Mouse (Mus musculus): ENCODE data around the gene Gpc2. TPM values are rescaled to one million over a fixed set of nuclear protein-coding genes. Genes with fewer than 3 reads are reported as not detected.
A peak's percentile ranks its signal among the peaks of the same experiment; 100 is the strongest.

Gene Gpc2
- polyA plus RNA-seq, 1 experiment from 2014 or later: 24.2 TPM

DNA sequence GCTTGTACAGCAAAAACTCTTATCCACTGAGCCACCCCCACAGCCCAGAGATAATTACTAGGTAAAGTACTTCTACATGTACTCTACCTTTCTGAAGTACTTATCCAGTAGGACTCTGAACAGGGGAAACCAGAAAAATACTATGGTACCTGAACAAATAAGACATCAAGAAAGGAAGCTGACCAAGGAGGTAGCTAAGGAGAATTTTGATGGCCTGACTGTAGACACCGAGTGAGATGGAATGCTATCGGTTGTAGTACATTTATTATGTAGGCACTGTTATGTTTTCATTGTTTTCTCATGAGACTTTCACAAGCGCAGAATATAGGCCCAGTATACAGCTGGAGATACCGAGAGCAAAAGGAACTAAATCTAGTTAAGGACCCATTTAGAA, 22.2 kb downstream of the Gpc2 start:
- H3K4me2 ChIP-seq (replicated peaks): no peak overlapping the region

GRCm38 (mm10) chr5:138256966-138257584, 22.7 kb downstream of the Gpc2 start:
- 93% methylated on average over 10 of the region's 10 CpGs for whole genome bisulfite sequencing
- Histone ChIP-seq H3K27ac (no peak overlapping the region), H3K9ac (no peak overlapping the region), H3K4me1 (replicated peaks; ENCODE audit: control insufficient read depth, insufficient read depth, low read length) (peaks cover 13% of the 10 kb centered on the region), H3K36me3 (replicated peaks; ENCODE audit: control insufficient read depth, insufficient read depth) (peaks cover 44% of the 10 kb centered on the region), H3K4me3 (replicated peaks; ENCODE audit: low read length) (no peak overlapping the region), H3K4me2 (replicated peaks) (no peak overlapping the region), H3K27me3 (ENCODE audit: control insufficient read depth, insufficient read depth, low read length) (no peaks in the 10 kb centered on the region), H3K9me3 (ENCODE audit: control insufficient read depth, low read length) (no peaks in the 10 kb centered on the region)
- no peak for DNase-seq (ENCODE audit: low spot score)
- ATAC-seq (ENCODE audit: low FRiP score): no peak

More for the DNA sequence above, 22.2 kb downstream of the Gpc2 start:
- Histone ChIP-seq H3K4me3 (replicated peaks; ENCODE audit: low read length) (no peak overlapping the region), H3K9me3 (ENCODE audit: control insufficient read depth, low read length) (no peaks in the 10 kb centered on the region), H3K9ac (no peak overlapping the region), H3K4me1 (replicated peaks; ENCODE audit: control insufficient read depth, insufficient read depth, low read length) (peaks cover 18% of the 10 kb centered on the region), H3K36me3 (replicated peaks; ENCODE audit: control insufficient read depth, insufficient read depth) (peaks cover 46% of the 10 kb centered on the region), H3K27ac (no peak overlapping the region), H3K27me3 (ENCODE audit: control insufficient read depth, insufficient read depth, low read length) (no peaks in the 10 kb centered on the region)
- WGBS: 94% methylated on average over 4 of the region's 4 CpGs
- DNase-seq (ENCODE audit: low spot score) (no peak), ATAC-seq (ENCODE audit: low FRiP score) (no peak)

GRCm38 (mm10) chr5:138256094-138256467, 23.7 kb downstream of the Gpc2 start:
- Histone ChIP-seq H3K9me3 (ENCODE audit: control insufficient read depth, low read length) (no peaks in the 10 kb centered on the region), H3K4me2 (replicated peaks) (peak overlapping the region; percentile 65), H3K27ac (peak overlapping the region; percentile 80), H3K36me3 (replicated peaks; ENCODE audit: control insufficient read depth, insufficient read depth) (peaks cover 34% of the 10 kb centered on the region), H3K27me3 (ENCODE audit: control insufficient read depth, insufficient read depth, low read length) (no peaks in the 10 kb centered on the region), H3K4me1 (replicated peaks; ENCODE audit: control insufficient read depth, insufficient read depth, low read length) (peaks cover 13% of the 10 kb centered on the region), H3K4me3 (replicated peaks; ENCODE audit: low read length) (peak overlapping the region; percentile 55), H3K9ac (peak overlapping the region; percentile 67)
- 15% methylated on average over 7 of the region's 7 CpGs for WGBS
- DNase-seq (ENCODE audit: low spot score) (no peak), ATAC-seq (ENCODE audit: low FRiP score) (peak; percentile 1; the same call in 1 of the 2 replicates)

- Histone ChIP-seq H3K9ac (peak within 1 kb of the TSS; percentile 68), H3K4me2 (replicated peaks) (peak within 1 kb of the TSS; percentile 65), H3K36me3 (replicated peaks; ENCODE audit: control insufficient read depth, insufficient read depth) (peaks cover 29% of the 10 kb centered on the region), H3K9me3 (ENCODE audit: control insufficient read depth, low read length) (no peaks in the 10 kb centered on the region), H3K27me3 (ENCODE audit: control insufficient read depth, insufficient read depth, low read length) (no peaks in the 10 kb centered on the region), H3K4me1 (replicated peaks; ENCODE audit: control insufficient read depth, insufficient read depth, low read length) (peaks cover 13% of the 10 kb centered on the region), H3K4me3 (replicated peaks; ENCODE audit: low read length) (peak within 1 kb of the TSS; percentile 55), H3K27ac (peak within 1 kb of the TSS; percentile 80)
- DNase-seq (ENCODE audit: low spot score): peak; percentile 93
- under 1% methylated on average over 38 of the region's 38 CpGs for WGBS
- peak; percentile 100 for ATAC-seq (ENCODE audit: low FRiP score)
Observed at GRCm38 (mm10) chr5:138255353-138256093, 24.3 kb downstream of the Gpc2 start, which contains the start of gene Lamtor4. Lamtor4 (plus strand) TSS chr5:138255482.

DNA sequence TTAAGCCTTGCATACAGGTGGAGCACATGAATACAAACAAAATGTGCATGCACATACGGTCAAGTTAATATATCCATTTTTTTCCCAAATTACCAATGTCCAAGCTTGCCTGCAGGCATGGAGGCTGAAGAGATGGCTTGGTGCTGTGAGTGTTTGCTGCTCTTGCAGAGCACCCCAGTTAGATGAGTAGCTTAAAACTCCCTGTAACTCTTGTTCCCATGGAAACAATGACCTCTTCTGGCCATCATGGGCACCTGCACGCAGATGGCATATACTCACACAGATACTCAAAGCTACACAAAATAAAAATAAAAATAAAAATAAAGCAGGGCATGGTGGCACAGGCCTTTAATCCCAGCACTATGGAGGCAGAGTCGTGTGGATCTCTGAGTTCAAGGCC, 26.7 kb downstream of the Gpc2 start:
- Histone ChIP-seq H3K36me3 (replicated peaks; ENCODE audit: control insufficient read depth, insufficient read depth) (peaks cover 4% of the 10 kb centered on the region), H3K9me3 (ENCODE audit: control insufficient read depth, low read length) (no peaks in the 10 kb centered on the region), H3K4me1 (replicated peaks; ENCODE audit: control insufficient read depth, insufficient read depth, low read length) (peaks cover 13% of the 10 kb centered on the region), H3K27ac (no peak overlapping the region), H3K9ac (no peak overlapping the region), H3K27me3 (ENCODE audit: control insufficient read depth, insufficient read depth, low read length) (no peaks in the 10 kb centered on the region), H3K4me3 (replicated peaks; ENCODE audit: low read length) (no peak overlapping the region), H3K4me2 (replicated peaks) (no peak overlapping the region)
- ATAC-seq (ENCODE audit: low FRiP score): no peak
- DNase-seq (ENCODE audit: low spot score): no peak
- WGBS: 96% methylated on average over 3 of the region's 3 CpGs

DNA sequence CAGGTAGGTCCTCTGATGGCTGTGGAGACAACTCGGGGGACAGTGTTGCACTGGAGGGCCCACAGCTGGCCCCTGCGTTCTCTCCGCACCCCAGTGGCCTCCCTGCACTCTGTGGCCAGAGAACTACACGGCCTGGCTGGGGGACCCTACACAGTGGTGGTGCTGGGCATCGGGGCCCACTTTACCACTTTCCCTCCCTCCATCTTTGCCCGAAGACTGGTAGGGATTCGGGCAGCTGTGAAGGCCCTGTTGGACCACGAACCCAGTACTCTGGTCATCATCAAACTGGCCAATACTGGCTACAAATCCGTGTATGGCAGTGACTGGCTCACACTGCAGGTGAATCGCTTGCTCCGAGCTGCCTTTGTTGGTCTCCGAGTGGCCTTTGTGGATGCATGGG, 28.7 kb downstream of the Gpc2 start:
- H3K4me3 ChIP-seq (replicated peaks; ENCODE audit: low read length): no peak overlapping the region
- 83% methylated on average over 12 of the region's 12 CpGs for WGBS
- H3K27ac ChIP-seq: no peak overlapping the region
- no peaks in the 10 kb centered on the region for H3K36me3 ChIP-seq (replicated peaks; ENCODE audit: control insufficient read depth, insufficient read depth)
- peaks cover 6% of the 10 kb centered on the region for H3K4me1 ChIP-seq (replicated peaks; ENCODE audit: control insufficient read depth, insufficient read depth, low read length)
- no peak overlapping the region for H3K4me2 ChIP-seq (replicated peaks)
- ATAC-seq (ENCODE audit: low FRiP score): no peak
- no peak for DNase-seq (ENCODE audit: low spot score)
- no peak overlapping the region for H3K9ac ChIP-seq
- no peaks in the 10 kb centered on the region for H3K9me3 ChIP-seq (ENCODE audit: control insufficient read depth, low read length)
- no peaks in the 10 kb centered on the region for H3K27me3 ChIP-seq (ENCODE audit: control insufficient read depth, insufficient read depth, low read length)

GRCm38 (mm10) chr5:138241511-138241910, 38.3 kb downstream of the Gpc2 start:
- H3K9me3 ChIP-seq (ENCODE audit: control insufficient read depth, low read length): no peaks in the 10 kb centered on the region
- H3K27ac ChIP-seq: no peak overlapping the region
- DNase-seq (ENCODE audit: low spot score): no peak
- no peaks in the 10 kb centered on the region for H3K27me3 ChIP-seq (ENCODE audit: control insufficient read depth, insufficient read depth, low read length)
- no peaks in the 10 kb centered on the region for H3K36me3 ChIP-seq (replicated peaks; ENCODE audit: control insufficient read depth, insufficient read depth)
- no peak overlapping the region for H3K4me3 ChIP-seq (replicated peaks; ENCODE audit: low read length)
- no peak overlapping the region for H3K4me2 ChIP-seq (replicated peaks)
- WGBS: 43% methylated on average over 2 of the region's 2 CpGs
- no peaks in the 10 kb centered on the region for H3K4me1 ChIP-seq (replicated peaks; ENCODE audit: control insufficient read depth, insufficient read depth, low read length)
- H3K9ac ChIP-seq: no peak overlapping the region
- no peak for ATAC-seq (ENCODE audit: low FRiP score)

DNA sequence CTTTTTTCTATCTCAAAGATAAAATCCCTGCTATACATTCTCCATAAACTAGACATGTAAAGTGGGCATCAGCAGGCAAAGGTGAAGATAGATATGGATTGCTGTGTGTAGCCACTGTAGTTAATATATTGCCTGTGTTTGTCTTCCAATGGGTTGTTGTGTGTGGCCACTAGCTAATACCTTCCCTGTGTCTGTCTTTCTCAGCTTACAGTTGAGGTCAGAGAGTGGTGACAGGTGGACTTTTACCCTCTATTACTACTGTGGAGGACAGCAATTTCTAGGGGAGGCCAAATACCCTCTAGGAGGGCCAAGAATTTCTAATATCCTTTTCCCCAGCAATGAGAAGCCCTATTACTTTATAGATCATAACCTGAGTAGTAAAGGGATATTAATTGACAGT, 45.6 kb downstream of the Gpc2 start:
- no peak overlapping the region for H3K4me3 ChIP-seq (replicated peaks; ENCODE audit: low read length)
- H3K9ac ChIP-seq: no peak overlapping the region
- no peak overlapping the region for H3K27ac ChIP-seq
- no peak overlapping the region for H3K4me2 ChIP-seq (replicated peaks)
- no peaks in the 10 kb centered on the region for H3K27me3 ChIP-seq (ENCODE audit: control insufficient read depth, insufficient read depth, low read length)
- DNase-seq (ENCODE audit: low spot score) (no peak), ATAC-seq (ENCODE audit: low FRiP score) (no peak)
- H3K4me1 ChIP-seq (replicated peaks; ENCODE audit: control insufficient read depth, insufficient read depth, low read length): no peaks in the 10 kb centered on the region
- H3K36me3 ChIP-seq (replicated peaks; ENCODE audit: control insufficient read depth, insufficient read depth): no peaks in the 10 kb centered on the region
- H3K9me3 ChIP-seq (ENCODE audit: control insufficient read depth, low read length): no peaks in the 10 kb centered on the region

- ATAC-seq (ENCODE audit: low FRiP score) (no peak), DNase-seq (ENCODE audit: low spot score) (no peak)
- Histone ChIP-seq H3K4me3 (replicated peaks; ENCODE audit: low read length) (no peak overlapping the region), H3K9me3 (ENCODE audit: control insufficient read depth, low read length) (no peaks in the 10 kb centered on the region), H3K4me2 (replicated peaks) (no peak overlapping the region), H3K4me1 (replicated peaks; ENCODE audit: control insufficient read depth, insufficient read depth, low read length) (no peaks in the 10 kb centered on the region), H3K36me3 (replicated peaks; ENCODE audit: control insufficient read depth, insufficient read depth) (no peaks in the 10 kb centered on the region), H3K27me3 (ENCODE audit: control insufficient read depth, insufficient read depth, low read length) (no peaks in the 10 kb centered on the region), H3K9ac (no peak overlapping the region), H3K27ac (no peak overlapping the region)
- WGBS: 81% methylated on average over 2 of the region's 2 CpGs
Observed at GRCm38 (mm10) chr5:138233778-138234177, 46.0 kb downstream of the Gpc2 start.

All from hindbrain, embryonic 14.5 days (tissue).